Mouse (Mus musculus) heart, postnatal 36 days (tissue): Measurements from ENCODE around the gene Mipep. TPM values are rescaled to one million over a fixed set of nuclear protein-coding genes. Genes with fewer than 3 reads are reported as not detected.

Experiments
- DNase-seq, 2 experiments: peaks; one replicate each; pipeline ENCODE4 v3.0.0; 2021 to 2022
- intact Hi-C: fragments of 180-260 bp; cut with DNase I; formaldehyde crosslinking; loops from one replicate; pipeline ENCODE4 v1.15.1; 2025
- total RNA-seq, 2 experiments: library from RNA; stranded (reverse); gene quantifications; 2 replicates each; pipeline ENCODE4 v1.2.3; 2021

Mipep gene
- total RNA-seq, 2 experiments from 2014 or later: 61.9 to 62.4 TPM

DNA sequence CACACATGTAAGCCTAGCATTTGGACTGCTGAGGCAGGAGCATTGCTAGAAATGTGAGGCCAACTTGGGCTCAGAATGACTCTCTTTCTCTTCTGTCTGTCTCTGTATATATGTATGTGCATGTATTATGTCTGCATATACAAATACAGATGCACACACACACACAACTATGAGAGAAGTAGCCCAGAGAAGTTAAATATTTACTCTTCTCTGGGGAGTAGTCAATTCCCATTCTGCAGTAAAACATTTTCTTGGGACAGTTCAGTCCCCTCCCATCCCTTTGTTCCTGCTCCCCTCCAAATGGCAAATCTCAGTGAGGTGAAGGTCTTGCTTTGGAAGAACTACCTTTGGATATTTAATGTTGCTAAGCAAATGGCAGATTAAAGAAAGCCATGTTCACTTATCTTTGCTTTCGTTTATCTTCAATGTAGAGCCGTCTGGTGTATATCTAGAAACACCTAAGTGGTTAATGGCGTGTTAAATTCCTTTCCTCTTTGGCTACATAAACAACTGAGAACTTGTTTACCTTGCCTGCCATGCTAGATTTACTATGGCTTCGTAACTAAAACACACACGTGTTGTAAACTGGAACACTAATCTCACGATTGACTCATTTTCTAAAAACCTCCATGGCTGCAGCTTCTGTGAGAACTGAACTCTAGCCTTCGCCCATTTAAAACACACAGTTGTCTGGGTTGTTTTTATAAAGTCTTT lies 72.0 kb downstream of the Mipep start:
- intact Hi-C loops: no loop called here
- no peak for DNase-seq

DNA sequence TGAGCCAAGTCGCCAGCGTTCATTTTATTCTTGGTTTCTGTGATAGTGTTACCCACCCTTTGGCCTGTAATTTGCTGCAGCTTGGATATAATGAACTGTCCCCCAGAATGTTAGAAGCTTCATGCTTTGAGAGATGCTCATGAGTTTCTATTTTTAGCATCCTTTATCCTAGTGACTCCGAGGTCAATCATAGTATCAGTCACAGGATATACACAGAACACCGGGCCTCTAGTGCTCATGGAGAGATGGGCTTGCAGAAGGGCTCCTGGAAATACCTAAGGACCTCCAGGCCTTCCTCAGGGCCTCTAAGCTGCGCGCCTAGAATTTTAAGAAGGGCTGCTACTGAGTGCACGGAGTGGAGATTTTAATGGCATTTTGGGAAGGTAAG lies 72.5 kb downstream of the Mipep start:
- intact Hi-C loops: no loop called here
- DNase-seq: no peak

DNA sequence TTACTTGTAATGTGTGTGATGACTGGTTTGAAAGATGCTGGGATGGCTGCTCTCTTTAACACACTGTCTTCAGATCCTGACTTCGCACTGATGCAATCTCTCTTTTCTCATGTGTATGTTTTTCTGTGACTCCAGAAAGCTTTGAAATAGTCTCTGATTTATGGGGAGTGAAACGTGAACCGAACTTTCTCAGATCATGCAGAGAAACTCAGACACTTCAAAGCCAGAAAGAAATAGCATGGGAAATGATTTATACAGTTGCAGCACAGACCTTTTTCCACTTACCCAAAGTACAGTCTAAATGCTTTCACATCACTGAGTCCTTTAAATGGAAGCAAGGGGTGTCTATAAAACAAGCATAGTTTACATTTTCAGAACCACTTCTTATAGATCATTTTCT lies 79.0 kb downstream of the Mipep start:
- DNase-seq: no peak
- intact Hi-C loops: no loop called here

DNA sequence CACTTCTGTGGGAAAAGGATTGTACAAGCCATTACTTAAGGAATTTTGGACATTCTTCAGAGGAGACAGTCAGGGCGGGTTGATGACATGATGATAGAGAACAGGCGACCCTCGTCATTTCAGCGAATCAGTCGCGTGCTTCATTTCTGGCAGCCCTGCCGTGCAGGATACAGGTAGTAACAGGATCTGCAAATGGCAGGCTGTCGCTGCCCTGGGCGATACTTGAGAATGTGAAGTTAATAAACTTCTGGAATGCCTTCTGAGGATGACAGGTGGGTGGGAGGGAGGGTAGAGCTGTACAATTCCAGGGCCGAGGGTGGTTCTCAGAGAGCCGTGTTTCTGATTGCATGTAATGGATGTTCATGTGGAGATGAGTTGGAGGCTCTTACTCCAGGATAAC lies 82.0 kb downstream of the Mipep start:
- intact Hi-C loops: no loop called here
- DNase-seq: no peak

DNA sequence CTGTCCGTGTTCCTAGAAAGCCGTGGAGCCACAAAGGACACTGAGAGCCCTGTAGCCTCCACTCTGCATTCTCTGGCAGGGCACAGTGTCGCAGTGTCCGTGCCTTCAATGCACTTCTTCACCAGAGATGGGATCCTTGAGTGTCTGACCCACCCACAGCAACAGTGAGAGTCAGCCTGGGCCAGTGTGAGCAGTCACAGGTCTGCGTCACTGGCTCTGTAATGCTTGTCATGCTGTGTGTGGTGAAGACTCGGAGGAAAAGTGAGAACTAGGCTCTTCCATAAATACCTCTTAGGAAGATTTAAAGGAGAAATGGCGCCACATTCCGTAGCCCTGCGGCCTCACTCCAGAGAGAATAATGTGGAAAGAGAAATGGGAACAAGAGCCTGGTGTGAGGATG lies 84.0 kb downstream of the Mipep start:
- DNase-seq: no peak
- intact Hi-C loops: no loop called here

DNA sequence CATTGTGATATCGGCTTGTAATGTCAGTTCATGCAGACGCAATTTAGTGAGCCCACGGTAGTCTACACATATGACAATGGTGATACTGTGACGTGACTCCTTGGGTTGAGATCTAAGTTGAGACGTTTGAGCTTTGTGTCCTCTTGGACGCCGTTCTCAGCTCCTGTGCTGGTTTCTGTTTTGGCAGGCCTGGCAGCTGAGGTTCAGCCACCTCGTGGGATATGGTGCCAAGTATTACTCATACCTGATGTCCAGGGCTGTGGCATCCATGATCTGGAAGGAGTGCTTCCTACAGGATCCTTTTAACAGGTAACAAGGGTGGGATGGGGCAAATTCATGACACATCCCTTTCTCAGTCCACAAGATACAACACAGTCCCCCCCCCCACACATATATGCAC lies 87.5 kb downstream of the Mipep start:
- intact Hi-C loops: no loop called here
- DNase-seq: no peak

DNA sequence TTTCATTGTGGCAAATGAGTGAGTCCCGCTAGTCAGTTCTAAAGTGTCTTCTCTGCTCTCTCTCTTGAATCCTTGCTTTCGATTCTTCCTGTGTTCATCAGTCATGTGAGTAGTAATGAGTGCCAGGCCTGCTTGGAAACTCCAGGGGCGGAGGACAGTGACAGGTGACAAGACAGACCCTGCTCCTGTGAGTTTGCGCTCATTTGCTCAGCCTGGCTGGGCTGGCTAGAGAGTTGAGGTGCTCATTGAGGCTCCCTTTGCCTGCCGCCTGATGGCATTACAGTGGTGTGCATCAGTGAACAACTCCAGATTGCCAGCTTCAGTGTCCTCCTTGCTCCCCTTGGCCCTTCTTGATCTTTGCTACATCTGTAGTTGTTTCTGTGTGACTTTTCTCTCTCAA lies 97.7 kb downstream of the Mipep start:
- DNase-seq: no peak
- intact Hi-C loops: no loop called here

DNA sequence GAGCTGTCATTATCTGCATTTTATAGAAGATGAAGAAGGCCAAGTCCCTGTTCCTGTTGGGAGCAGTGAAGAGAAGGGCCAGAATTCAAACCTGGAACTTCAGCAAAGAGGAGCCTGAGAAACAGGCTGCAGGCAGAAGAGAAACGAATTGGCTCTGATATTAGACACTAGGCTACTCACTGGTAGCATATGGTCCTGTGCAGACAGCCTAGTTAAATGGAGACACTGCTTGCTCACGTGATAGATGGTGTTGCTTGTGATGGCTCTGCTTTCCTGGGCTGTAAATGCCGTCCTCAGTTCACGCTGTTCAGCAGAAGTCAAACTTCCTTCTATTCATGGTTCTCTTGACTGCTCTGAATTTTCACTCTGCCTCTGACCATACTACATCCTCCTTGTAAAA lies 98.3 kb downstream of the Mipep start:
- DNase-seq: no peak
- intact Hi-C loops: no loop called here

DNA sequence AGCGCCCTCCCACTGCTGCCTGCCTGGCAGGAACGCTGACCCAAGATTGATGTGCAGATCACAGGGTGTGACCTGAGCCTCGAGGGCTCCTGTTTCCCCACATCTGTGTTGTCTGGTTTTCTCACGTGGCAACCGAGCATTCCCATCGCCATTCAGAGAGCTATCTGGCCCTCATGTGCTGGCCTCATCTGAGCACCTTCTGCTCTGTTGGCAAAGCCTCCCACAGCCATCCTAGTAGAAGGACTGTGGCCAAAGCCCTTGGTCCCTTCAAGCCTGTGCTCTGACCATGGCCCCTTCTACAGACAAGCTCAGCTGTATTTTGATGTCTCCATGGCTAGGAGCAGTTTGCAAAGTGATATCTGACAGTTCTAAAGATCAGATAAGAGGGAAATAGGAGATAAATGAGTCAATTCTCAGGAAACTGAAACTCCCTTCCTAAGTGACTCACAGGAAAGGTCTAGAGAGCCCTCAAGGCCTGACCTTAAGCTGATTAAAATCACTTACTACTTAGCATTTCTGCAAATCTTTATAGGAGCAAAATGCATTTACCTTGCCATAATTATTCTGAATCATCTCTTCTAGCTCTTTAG lies 101.1 kb downstream of the Mipep start:
- intact Hi-C loops: no loop called here
- no peak for DNase-seq

DNA sequence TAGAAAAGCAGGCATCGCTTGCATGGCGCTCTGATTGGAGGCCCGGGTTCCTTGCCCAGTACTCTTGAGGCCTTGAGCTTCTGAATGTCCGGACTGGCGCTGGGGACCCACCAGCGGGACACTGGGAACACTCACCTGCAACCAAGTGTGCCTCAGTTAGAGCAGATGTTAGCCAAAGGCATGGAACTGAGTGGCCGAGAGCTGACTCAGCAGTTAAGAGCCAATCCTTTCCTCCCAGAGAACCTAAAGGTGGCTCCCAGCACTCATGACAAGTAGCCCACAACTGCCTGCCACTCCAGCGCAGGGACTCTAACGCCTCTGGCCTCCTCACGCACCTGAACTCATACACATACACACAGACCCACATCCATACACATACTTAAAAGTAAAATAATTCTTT lies 109.5 kb downstream of the Mipep start:
- no peak for DNase-seq
- intact Hi-C loops: no loop called here

DNA sequence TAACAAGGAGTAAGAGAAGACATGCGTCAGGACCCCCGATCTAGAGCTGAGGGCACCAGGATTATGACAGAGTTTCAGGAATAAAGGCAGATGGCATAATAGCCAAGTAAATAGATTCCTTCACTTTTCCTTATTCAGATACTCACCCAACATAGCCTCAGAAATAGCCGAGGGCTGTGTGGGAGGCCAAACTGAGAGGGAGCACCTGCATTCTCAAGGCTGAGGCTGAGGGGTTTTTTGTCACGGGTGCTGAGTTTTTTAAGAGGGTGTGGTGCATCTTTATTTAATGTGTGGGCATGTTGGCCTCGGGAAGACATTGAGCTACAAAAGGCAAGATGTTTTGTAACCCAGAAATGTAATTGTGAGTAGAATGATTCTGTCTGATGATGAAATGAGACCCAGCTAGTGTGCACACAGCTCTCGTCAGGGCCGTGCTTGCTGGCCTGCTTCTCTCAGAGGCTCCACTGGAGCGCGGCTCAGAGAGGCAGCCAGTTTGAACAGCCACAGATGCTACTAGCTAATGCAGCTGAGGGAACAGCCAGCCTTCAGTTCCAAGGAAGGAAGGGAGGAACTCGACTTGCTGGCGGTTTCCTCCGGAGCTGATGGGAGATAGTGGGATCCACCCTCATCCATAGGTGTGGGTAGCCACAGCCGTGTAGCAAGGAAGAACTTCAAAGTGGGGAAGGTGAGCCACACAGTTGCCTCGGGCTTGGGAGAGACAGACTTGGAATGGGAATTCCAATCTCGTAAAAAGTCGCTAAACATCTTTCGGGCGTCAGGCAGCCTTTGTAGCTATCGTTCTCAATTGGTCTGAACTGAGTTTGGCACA lies 111.0 kb downstream of the Mipep start:
- intact Hi-C loops: no loop called here
- DNase-seq: no peak

DNA sequence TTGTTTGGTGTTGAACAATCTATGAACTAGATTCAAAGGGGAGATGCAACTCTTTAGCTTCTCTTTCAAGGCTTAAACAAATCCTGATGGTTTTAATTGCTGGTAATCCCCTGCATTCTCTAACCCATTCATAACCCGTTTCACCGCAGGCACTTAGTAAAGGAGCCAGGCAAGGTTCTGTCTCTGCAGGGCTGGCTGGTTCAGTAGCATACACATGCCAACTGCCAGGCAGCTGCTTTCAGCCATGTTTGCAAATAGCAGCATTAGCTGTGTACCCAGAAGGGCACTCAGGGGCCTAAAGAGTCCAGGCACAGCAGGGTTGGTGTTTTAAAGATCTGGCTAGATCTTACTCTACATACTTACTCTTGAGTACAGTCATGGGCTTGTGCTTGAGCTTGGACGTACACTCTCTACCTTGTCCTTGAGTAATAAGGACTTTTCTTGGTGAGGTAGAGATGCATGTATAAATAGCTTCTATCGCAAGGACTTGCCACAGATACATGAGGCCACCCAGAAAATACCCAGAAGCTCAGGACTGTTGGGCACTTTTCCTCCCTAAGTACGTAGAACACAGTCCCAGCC lies 113.8 kb downstream of the Mipep start:
- intact Hi-C loops: no loop called here
- no peak for DNase-seq

DNA sequence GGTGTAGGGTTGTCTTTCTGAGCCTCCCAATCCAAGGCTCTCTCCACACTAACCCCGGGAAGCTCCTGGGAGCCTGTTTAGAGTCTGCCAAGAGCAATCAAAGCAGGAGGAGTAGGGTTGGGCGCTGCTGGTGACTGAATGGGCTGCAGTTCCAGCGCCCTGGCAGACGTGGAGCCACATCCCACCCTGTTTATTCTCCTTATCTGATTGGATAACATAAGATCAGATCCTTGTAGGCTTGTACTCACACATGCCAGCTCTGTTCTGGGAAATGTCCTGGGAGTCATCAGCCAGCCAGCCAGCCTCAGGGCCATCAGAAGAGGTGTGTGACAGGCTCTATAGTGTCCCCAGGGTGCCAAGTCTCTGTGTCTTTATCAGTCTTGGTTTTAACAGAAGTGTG lies 120.1 kb downstream of the Mipep start:
- intact Hi-C loops: no loop called here
- no peak for DNase-seq

DNA sequence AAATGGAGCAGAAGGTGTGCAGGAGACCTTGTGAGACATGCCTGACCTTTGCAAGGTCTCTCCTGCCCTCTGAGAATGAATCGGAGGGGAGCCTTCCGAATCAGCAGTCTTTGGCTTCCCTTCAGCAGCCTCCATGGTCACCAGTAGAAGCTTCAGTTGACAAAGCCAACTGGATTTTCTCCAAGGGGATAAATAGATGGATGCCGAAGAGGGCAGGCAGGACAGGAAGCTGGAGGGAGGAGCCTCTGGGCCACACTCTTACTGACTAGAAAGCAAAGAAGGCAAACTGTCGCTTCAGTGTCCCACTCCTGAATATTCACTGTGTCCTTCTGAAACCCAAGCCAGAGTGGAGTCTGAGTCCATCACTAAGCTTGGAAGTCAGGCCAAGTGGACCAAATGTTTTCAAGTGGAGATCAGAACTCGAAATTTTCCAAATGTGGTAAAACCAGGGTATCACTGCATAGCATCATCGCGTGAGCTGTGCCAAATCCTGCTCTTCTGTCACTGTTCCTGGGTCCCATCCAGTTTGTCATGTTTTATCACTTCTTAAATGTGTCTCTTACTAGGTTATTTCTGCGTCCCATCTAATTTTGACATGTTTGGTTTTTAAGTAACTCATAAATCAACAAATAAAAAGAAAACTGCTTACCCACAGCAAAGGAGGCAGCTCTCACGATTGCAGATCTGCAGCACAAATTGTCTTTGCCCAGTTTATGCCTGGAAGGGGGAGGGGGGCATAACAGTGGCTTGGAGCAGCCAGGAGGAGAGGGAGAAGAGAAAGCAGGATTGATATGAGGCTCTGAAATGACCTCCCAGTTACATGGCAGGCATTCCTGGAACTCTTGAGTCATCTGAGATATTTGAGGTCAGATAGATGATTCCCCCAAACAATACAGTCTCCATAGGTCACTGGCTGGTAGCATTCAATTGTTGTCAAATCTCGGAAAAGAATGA lies 122.3 kb downstream of the Mipep start:
- intact Hi-C loops: no loop called here
- DNase-seq: no peak

DNA sequence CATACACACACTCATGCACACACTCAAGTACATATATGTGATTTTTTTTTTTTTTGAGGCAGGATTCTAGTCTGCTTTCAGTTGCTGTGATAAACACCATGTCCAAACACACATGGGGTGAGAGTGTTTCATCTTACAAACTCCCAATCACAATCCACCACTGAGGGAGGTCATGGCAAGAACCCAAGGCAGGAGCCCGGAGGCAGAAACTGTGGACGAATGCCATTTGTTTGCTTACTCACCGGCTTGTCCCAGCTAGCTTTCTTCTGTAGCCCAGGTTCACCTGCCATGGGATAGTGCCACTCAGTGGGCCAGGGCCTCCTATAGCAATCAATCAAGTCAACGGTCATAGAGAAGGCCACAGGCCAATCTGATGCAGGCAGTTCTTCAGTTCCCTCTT lies 125.0 kb downstream of the Mipep start:
- DNase-seq: no peak
- intact Hi-C loops: no loop called here

DNA sequence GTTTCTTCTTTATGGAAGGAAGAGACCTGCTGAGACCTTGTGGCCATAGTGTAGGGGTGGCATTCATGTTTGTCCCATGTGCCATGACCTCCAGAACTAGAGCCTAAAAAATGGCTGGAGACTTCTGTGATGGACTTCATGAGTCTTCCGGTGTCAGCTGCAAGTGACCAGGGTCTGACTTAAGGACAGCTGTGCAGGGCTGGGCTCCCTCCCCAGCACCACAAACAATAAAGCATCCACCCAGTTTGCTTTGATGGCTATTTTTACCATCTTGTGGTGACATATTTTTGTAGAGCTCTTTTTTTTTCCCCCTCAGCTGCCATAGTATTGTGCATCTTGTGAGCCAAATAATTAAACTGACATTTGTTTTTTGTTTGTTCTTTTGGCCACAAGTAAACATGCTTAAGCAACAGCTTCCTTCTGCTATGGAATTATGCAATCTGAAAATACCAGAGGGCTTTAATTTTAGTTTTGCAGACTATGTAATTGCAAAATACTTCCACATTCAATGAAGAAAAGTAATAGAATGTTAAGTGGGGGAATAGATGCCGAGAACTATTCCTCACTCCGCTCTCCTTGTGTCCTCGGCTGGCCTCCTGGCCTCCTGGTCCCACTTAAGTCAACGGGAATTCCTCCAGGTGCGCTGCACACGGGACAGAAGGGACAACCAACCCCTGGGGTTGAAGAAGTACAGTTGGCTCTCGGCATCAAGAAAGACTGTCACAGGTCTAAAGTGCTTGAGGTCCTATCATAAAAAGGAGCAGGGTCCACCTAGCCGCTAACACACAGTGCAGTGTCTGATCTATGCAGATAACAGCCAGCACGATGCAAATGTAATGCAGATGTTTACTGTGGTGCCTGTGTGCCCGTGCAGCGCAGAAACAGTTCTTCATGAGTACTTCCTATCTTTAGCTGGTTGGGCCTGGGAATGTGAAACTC lies 126.4 kb downstream of the Mipep start:
- DNase-seq: no peak

DNA sequence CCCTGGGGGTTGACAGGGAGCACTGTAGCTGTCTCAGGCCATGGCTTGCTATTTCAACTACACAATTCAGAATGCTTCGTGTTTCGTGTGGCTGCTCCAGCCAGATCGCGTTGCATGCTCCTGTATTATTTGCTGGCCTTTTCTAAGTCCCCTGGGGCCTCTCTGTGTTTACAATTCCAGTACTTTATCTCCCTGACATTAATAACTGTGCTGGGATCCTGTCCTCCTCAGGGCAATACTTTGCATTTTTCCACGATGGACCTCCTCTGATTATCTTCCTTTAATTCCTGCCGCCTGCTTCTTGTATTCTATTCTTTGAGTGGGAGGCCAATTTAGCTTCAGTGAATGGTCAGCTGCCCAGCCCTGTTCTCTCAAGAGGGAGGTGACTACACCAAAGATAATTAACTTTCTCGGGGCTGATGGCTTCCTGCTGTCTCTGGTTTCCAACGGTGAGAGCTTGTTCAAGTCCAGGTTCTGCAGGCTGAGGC lies 128.7 kb downstream of the Mipep start:
- intact Hi-C loops: no loop called here
- no peak for DNase-seq

More for the DNA sequence above, 126.4 kb downstream of the Mipep start:
- intact Hi-C loops: no loop called here

DNA sequence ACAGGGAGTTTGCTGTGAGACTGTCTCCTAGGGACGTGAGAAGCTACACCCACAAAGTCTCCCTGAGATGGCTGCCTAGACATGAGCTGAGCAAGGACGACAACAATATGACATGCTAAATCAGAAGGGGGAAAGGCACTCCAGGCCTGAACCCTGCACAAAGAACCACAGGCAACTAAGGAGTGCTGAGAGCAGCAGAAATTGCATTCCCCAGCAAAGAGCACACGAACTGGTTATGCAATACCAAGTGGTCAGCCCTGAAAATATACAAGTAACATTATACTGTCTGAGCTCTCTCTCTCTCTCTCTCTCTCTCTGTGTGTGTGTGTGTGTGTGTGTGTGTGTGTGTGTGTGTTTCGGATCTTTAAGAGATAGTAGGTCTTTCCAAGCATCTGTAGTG lies 132.3 kb downstream of the Mipep start:
- DNase-seq: no peak
- intact Hi-C loops: no loop called here

DNA sequence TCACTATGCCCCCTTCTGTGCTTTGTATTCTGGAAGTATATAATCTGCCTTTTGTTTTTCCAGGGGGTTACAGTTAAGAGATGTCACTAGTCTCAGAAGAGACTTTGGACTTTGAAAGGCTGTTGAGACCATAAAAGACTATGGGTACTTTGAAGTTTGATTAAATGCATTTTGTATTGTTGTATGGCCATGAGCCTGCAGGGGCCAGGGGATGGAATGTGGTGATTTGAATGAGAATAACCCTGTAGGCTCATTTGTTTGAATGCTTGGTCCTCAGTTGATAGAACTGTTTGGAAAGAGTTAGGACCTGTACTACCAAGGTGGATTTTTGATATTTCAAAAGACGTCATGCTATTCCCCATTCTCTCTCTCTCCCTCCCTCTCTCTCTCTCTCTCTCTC lies 141.6 kb downstream of the Mipep start:
- no peak for DNase-seq
- intact Hi-C loops: no loop called here
